16 mouse cellular contexts compared by ENCODE assay signal in genomic region chr6:32749821-32750220, GRCm38 (mm10).
DNase-seq lines count a peak whose midpoint lies in the region; ATAC-seq and TF ChIP-seq lines count a peak whose summit lies in the region.
"Had no signal": no experiment of that assay in that cellular context is flagged by ENCODE, and none has a peak within 500 bp of the region (broad histone marks: within the 10 kb centered on the region; RNA-seq: fewer than 3 reads in every experiment).

No protein-coding gene starts in this region.

- WGBS in neural tube, embryonic 15.5 days = 96% methylated on average over 1 of the region's 1 CpGs

- no peak for ATAC-seq in CD4-positive, CD25-positive, alpha-beta regulatory T cell, adult 4 months
- no peak for ATAC-seq in neural tube, embryonic 15.5 days (ENCODE audit: low FRiP score)
- ATAC-seq: forebrain, embryonic 14.5 days had no signal

- H3K27me3 ChIP-seq in neural tube, embryonic 15.5 days (replicated peaks) = no peaks in the 10 kb centered on the region
- H3K27me3 ChIP-seq: heart, embryonic 12.5 days had no signal

- DNase-seq in CD4-positive, CD25-positive, alpha-beta regulatory T cell, adult 2 months (ENCODE audit: low read depth, low spot score) = peak; percentile 2
- no peak for DNase-seq in layer of hippocampus, adult 2 months (ENCODE audit: low spot score in 2 of 2)
- DNase-seq in layer of hippocampus, postnatal 14 days (ENCODE audit: low spot score in 2 of 2) = no peak
- DNase-seq in ES-E14 (ENCODE audit: low read depth, low spot score) = peak; percentile 25
- no peak for DNase-seq in frontal cortex, postnatal 10 days (ENCODE audit: low spot score in 2 of 2)
- DNase-seq: adrenal gland, postnatal 25 days; gastrocnemius, postnatal 10 days; kidney, adult 11 months; thymus, postnatal 25 days had no signal

- TF ChIP-seq CTCF in layer of hippocampus, adult 2 months (conservative IDR thresholded peaks at IDR 0.05) = peak; percentile 64
- peak; percentile 32; the same call in 1 of the 2 replicates for TF ChIP-seq CTCF in cortical plate, adult 2 months (IDR thresholded peaks at IDR 0.05; ENCODE audit: extremely low read depth, insufficient read depth, low read length)

- no peaks in the 10 kb centered on the region for H3K9me3 ChIP-seq in ES-E14 (ENCODE audit: control insufficient read depth, insufficient read depth, low read depth, low read length)
- no peaks in the 10 kb centered on the region for H3K9me3 ChIP-seq in neural tube, embryonic 15.5 days (replicated peaks)
- H3K9me3 ChIP-seq: heart, embryonic 12.5 days; hindbrain, embryonic 10.5 days had no signal

- no peak for TF ChIP-seq POLR2A in cortical plate, adult 2 months (IDR thresholded peaks at IDR 0.05; ENCODE audit: extremely low read depth, insufficient read depth, low read length)

- H3K36me3 ChIP-seq in ES-E14 (ENCODE audit: control insufficient read depth, insufficient read depth, low read length, poor library complexity, severe bottlenecking) = no peaks in the 10 kb centered on the region
- no peaks in the 10 kb centered on the region for H3K36me3 ChIP-seq in neural tube, embryonic 15.5 days
- H3K36me3 ChIP-seq: heart, embryonic 12.5 days; hindbrain, embryonic 10.5 days had no signal

- H3K4me2 ChIP-seq in neural tube, embryonic 15.5 days = no peak overlapping the region
- H3K4me2 ChIP-seq: heart, embryonic 12.5 days; midbrain, embryonic 11.5 days had no signal

- no peak overlapping the region for H3K27ac ChIP-seq in layer of hippocampus, adult 2 months
- no peak overlapping the region for H3K27ac ChIP-seq in ES-E14 (ENCODE audit: insufficient read depth, low read depth, low read length, poor library complexity, severe bottlenecking)
- H3K27ac ChIP-seq in cortical plate, adult 2 months (ENCODE audit: insufficient read depth, low read length) = no peak overlapping the region
- H3K27ac ChIP-seq in neural tube, embryonic 15.5 days (replicated peaks) = no peak overlapping the region
- H3K27ac ChIP-seq: hindbrain, embryonic 10.5 days had no signal

- in situ Hi-C loops in ES-E14 (cut with MboI; ENCODE audit: low sequenced_read_pairs in 2 of 2, unreplicated experiment in 2 of 2) = no loop called here

- H3K4me1 ChIP-seq in ES-E14 (ENCODE audit: control insufficient read depth in 2 of 2, insufficient read depth in 2 of 2, low read length in 2 of 2, poor library complexity in 1 of 2) = no peaks in the 10 kb centered on the region
- no peaks in the 10 kb centered on the region for H3K4me1 ChIP-seq in cortical plate, adult 2 months (ENCODE audit: control insufficient read depth, insufficient read depth, low read length)
- 0 out of 2 replicates have a peak, but pooled peaks cover 4% of the 10 kb centered on the region for H3K4me1 ChIP-seq in neural tube, embryonic 15.5 days
- H3K4me1 ChIP-seq: heart, embryonic 12.5 days; hindbrain, embryonic 10.5 days had no signal

- H3K9ac ChIP-seq in ES-E14 (ENCODE audit: insufficient read depth, low read depth, low read length, poor library complexity, severe bottlenecking) = no peak overlapping the region
- H3K9ac ChIP-seq in neural tube, embryonic 15.5 days (replicated peaks) = no peak overlapping the region
- H3K9ac ChIP-seq: heart, embryonic 12.5 days had no signal

- H3K4me3 ChIP-seq in layer of hippocampus, adult 2 months = no peak overlapping the region
- H3K4me3 ChIP-seq in ES-E14 (ENCODE audit: insufficient read depth in 1 of 2, low read depth in 1 of 2, low read length in 2 of 2, poor library complexity in 1 of 2, severe bottlenecking in 1 of 2) = no peak overlapping the region
- H3K4me3 ChIP-seq in cortical plate, adult 2 months (ENCODE audit: insufficient read depth, low read length) = no peak overlapping the region
- H3K4me3 ChIP-seq in neural tube, embryonic 15.5 days (replicated peaks) = no peak overlapping the region
- H3K4me3 ChIP-seq: heart, embryonic 12.5 days; hindbrain, embryonic 10.5 days had no signal

TF ChIP-seq in ES-E14, 5 proteins besides CTCF, POLR2A, EP300 and RAD21:
- TF ChIP-seq MAFK (IDR thresholded peaks at IDR 0.05; ENCODE audit: insufficient read depth, low read depth, low read length) (no peak), HCFC1 (IDR thresholded peaks at IDR 0.05; ENCODE audit: borderline replicate concordance, insufficient read depth, low read length) (no peak), ZNF384 (IDR thresholded peaks at IDR 0.05; ENCODE audit: low read depth, low read length) (no peak), CHD2 (IDR thresholded peaks at IDR 0.05; ENCODE audit: low read depth, low read length) (no peak), ZC3H11A (IDR thresholded peaks at IDR 0.05; ENCODE audit: borderline replicate concordance, low read depth, low read length) (peak; percentile 76)

Comparison
In these comparisons a context has a peak if more than half of its experiments do, and no peak if none do; other contexts are left out.
1. DNase-seq: peak in CD4-positive, CD25-positive, alpha-beta regulatory T cell, adult 2 months (single experiment) and ES-E14 (single experiment); none in layer of hippocampus, adult 2 months (0 of 2), layer of hippocampus, postnatal 14 days (0 of 2) and frontal cortex, postnatal 10 days (0 of 2).